Mouse (Mus musculus) lung, adult 18-20 months (tissue): ENCODE data around the gene Tes.
A peak's percentile ranks its signal among the peaks of the same experiment; 100 is the strongest.

Experiments used
- DNase-seq, 2 experiments: peaks; one replicate each; pipeline ENCODE4 v3.0.0; 2022; ENCODE audit warnings: mixed read lengths in 2 of 2

Gene Tes

DNA sequence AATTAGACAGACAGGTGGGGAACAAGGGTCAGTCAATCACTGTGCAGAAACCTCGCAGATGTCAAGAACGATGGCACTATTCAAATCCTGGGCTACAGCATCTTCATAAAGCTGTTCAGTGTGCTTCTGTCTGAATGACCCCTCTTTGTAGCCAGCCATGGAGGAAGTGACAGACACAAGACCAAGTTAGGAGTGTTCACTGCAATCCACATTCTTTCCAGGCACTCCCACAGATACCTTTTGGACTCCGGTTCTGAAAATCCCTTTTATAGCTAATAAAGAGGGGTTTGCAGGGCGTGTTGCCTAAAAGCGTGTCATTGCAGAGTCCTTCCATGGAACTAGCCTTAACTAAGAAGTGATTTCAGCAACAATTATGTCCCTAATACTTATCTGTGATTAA, 14.9 kb downstream of the Tes start:
- no peak for DNase-seq

DNA sequence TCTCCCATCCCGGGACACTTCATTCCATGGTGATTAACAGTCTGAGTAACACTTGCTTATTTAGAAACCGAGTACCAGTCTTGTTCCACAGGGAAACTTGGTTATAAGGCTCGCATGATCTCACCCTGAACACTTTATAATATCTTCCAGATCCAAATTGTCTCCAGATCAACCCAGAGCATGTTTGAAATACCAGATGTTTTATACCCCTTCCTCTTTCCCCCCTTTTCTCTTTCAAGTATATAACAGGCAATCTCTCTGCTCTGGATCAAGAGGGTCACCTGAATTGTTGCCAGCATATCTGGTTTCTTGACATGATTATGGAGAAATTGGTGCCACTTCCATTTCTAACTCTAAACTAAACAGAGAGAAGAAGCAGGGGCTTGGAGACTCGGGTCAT, 17.3 kb downstream of the Tes start:
- DNase-seq = no peak

DNA sequence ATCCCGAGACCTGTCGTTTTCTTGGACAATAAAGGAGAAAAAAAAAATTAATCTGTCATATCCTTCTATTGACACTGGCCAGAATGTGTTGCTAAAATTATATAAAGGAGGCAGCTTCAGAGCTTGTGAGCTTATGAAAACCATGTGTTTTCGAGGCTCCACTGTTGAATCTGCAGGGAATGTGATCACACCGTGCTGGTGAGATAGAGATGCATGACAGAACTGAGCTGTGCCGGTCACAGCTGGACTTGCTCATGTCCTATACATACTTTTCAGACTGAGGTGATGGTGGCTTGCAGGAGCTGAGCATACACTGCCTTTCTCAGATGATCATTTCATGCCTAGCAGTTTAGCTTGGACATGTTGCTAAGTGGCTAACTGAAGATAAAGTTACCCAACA, 17.9 kb downstream of the Tes start:
- DNase-seq = no peak

DNA sequence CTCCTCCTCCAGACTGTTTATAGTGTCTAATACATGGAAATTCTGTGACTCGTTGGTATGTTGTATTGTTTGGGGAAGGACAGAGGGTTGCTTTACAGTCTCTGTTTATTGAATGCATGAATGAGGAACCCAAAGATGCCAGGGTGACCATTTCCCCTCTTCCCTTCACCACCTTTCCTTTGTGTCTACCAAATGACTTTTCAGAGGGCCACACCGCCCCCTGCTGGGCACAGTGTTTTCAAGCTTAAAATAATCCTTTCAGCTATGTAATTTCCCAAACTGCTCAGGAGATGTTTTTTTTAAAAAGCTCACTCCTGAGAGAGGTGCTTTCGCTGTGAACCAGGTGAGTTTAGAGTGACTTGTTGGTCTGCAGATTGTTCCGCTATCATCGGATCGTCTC, 22.5 kb downstream of the Tes start:
- peak; percentile 63 to 68 for DNase-seq

DNA sequence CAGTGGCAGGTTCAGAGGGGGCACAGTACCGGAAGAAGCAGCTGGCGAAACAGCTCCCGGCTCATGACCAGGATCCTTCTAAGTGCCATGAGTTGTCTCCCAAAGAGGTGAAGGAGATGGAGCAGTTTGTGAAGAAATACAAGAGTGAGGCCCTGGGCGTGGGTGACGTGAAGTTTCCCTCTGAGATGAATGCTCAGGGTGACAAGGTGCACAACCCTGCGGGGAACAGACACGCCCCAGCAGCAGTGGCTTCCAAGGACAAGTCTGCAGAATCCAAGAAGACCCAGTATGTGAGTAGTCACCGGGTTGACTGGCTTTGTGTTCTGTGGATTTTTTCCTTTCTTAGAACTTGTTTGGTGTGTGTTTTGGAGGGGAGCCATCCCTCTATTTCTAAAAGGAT, 32.4 kb downstream of the Tes start:
- DNase-seq = no peak

DNA sequence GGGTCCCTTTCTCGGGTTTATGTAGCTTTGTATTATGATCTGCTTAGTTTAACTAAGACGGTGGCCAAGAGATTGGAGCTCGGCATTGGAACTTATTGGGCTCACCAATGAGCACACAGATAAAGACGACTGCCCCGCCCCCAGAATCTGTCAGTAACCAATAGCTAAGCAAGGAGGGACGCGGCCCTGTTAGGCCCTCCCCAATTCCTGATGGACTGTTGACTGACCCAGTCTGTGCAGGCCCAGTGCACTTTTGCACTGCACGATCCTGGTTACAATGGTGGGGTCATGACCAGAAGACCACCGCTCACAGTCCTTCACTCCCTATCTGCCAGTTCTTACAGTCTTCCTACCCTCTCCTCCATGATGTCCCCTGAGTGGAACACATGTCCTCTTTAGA, 33.6 kb downstream of the Tes start:
- no peak for DNase-seq

DNA sequence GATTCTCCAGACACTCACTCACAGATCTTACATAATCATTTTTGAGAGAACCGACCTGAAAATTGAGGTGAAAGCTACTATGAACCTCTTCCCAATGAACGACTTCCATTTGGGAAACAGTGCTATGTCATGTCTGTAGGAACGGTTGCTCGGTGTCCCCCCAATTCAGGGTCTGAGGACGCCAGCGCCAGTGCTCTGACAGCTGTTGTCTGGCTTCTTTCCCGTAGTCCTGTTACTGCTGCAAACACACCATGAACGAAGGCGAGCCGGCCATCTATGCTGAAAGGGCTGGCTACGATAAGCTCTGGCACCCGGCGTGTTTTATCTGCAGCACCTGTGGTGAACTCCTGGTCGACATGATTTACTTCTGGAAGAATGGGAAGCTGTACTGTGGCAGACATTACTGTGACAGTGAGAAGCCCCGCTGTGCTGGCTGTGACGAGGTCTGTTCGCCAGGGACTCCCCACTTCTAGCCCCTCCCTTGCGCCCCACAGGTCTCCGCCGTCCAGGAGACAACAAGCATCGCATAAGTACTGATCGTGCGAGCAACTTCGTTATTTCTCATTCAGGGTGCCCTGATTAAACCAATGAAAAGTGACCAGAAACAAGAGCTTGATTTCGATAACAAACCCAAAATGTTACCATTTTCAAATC, 34.7 kb downstream of the Tes start:
- DNase-seq = no peak

DNA sequence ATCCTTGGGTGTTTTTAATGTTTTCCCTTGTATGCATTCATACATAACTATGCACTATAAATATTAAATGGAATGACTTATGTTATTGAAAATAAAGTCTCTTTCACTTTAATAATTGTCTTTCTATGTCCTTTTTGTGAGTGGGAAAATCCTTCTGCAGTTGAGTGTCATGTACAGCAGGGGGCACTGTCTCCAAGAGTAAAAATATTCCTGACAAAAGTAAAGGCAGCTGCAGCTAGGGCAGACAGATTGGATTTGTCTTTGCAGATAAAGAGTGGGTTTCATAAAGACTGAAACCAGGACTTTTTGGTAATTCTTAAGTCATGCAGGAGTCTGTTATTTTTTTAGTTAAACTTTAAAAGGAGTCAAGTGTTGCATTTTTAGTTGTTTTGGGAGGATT, 40.8 kb downstream of the Tes start:
- peak; percentile 22 to 54 for DNase-seq

DNA sequence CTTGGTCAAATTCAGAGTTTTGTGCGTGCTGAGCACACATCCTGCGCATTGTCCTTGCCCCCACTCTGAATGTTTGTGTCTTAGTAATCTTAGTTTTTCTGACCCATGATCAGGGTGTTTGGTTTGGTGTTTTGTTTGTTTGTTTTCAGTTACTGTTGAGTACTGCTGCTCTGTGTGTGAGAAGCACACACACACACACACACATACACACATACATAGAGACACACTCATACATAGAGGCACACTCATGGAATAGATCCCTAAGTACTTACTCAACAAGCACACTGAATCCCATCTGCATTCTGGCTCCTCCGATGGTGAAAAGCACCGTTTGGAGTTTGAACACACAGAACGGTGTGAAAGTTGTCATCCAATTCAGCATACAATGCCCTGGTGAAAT, 41.5 kb downstream of the Tes start:
- no peak for DNase-seq

DNA sequence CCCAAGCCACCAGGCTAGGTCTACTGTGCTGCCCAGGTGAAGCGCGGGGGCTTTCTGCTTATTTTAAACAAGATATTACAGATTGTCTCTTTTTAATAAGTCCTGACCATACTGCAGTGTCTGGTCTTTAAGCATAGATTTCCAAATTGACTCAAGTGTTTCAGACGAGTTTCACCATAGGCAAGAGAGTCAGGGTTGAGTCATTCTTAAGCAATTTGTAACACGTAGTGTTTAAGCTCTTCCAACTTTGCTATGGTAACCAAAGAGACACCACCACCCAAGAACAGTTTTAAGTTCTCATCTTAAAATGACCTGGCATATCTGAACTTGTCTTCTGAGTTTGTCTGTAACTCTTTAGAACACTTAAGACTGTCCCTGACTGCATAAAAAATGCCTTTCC, 44.3 kb downstream of the Tes start:
- DNase-seq = peak in 1 of 2 experiments; percentile 36

DNA sequence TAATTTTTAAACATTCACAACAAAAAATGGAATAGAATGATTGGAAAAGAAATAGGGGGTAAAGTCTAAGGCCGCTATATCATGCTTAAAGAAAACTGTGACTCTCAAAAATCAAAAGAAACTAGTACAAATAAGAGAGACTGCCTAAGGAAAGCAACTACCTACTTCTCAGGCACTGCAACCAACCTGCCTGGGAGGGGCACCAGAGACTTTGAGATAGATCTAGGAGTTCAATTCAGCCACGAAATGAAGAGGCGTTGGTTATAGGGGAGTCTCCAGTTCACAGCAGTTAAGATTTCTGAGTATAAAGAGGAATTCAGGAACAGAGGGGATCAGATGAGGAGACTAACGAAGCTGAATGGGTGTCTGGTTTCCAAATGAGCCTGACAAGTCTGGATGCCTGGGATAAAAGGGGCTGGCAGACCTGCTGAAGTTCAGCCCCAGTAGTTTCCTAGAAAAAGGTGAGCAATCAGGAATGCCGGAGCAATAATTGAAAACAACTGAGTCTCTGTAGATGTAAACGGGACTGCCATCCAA, 45.7 kb downstream of the Tes start:
- DNase-seq = peak; percentile 56 to 68

DNA sequence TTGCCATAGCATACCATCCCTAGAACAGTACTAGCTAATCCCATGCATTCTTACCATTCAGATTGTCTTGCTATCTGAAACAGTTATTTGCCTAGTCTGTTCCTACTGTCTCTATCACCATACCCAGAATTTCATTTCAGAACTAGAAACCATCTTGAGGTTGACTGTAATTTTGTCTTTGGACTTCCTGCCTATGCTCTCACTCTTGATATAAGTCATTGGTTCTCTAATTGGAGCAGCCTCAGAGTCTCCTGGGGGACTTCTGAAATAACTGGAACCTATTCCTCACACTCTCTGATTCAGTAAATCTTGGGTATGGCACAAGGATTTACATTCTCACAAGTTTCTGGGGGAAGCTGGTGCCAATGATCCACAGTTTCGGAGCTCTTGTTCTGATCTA, 47.1 kb downstream of the Tes start:
- no peak for DNase-seq

DNA sequence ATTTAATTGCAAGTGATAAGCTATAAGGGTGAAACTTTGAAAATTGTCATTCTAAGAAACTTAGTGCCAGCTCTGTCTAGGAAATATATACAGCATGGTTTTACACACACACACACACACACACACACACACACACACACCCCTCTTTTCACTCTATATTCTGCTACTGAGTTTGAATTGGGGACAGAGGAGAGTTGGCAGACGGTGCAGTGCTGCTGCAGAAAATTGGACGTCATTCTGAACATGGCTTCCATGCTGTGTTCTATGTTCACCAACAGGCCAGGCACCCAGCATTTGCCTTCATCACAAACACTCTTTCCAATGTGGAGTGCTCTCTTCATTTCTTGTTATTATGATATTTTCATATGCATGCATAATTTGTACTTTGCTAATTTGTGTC, 48.0 kb downstream of the Tes start:
- DNase-seq = no peak

DNA sequence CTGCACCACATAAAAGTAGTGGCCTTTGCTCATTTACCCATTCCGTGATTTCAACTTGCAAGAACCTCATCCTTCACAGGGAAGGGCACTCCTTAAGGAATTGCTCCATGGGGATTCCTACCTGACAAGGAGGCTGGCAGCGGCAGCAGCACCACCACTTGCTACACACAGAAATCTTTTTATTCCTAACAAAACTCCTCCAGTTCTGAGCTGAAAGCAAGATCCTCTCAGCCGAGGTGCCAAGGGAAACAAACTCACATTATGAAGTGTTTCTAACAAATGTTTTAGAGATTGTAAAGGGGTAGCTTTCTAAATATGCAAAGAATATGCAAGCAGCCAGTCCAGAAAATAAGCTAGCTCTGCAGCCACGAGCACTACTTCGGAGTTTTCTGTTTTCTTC, 49.6 kb downstream of the Tes start:
- DNase-seq = peak; percentile 22 to 24

DNA sequence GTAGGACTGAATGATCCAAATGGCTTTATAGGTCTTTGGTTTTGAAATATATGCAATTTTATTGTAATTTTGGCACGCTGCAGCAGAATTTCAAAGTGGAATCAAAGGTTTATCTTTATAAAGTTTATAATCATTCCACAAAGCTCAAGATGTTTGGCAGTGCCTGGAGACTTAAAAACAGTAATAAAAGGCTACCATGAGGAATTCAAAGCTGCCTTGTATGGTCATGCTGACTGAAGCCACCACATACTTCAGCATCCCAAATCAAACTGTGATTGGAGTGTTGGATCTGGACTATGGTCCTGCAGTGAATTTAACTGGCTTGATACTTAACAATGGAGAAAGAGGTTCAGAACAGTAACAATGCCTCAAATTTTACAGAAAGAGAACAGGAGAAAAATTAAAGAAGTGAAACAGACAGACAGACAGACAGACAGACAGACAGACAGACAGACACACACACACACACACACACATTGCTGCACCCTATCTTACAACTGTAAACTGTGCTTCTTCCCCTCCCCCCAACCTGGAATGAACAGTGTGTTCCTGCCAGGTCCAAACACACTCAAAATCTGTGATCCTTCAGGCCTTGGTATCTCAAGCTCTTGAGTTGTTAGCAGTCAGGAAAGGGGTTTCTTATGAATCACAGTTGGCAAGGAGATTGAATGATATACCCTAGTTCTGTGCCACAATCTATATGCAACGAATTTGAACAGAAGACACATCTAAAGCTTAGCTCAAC, 50.3 kb downstream of the Tes start:
- DNase-seq = peak; percentile 46 to 77

DNA sequence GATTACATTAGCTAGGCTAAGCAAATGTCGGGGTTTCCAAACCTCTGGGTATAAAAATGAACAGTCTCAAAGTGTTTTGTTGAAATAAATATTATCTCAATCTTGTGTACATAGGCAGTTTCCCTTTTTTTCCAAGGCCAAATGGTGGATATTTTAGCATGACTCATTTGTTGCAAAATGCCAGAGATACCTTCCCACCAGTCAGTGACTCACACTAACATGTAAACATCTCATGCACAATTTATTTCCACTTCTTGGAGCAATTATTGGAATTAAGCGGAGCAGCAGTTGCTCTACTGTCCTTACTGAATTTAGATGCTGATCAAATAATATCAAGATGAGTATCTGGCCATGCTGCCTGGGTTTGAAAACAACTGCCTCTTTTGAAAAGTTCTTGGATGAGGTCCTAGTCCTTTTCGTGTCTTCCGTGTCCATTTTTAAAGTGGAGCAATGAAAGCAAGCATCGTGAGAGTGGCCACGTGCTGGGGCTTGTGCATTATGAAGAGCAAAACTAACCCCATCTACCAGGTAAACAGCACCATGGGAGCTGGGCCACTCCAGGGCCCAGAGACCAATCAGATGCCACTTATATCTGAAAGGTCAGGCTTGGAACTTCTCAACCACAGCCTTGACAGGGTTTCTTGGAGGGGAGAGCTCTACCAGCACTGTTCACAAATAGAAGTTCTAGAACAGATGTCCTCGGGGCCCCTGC, 54.7 kb downstream of the Tes start:
- DNase-seq = no peak

DNA sequence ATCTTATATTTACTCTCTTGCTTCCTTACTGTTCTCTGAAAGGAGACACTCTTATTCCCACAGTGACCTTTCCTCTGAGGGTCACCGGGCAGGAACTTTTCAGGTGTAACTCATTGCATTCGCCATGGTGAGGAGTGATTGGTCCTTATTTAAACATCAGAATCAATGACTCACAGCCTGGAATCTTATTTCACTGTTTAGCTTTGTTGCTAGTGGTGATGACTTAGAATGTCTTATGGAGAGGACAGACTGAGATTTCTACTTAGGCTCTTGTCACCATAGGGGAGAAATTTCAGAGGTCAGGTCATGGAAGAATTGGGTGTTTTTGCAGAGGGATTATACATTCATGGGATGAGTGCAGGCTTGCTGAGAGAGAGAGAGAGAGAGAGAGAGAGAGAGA, 75.1 kb downstream of the Tes start:
- DNase-seq = no peak

DNA sequence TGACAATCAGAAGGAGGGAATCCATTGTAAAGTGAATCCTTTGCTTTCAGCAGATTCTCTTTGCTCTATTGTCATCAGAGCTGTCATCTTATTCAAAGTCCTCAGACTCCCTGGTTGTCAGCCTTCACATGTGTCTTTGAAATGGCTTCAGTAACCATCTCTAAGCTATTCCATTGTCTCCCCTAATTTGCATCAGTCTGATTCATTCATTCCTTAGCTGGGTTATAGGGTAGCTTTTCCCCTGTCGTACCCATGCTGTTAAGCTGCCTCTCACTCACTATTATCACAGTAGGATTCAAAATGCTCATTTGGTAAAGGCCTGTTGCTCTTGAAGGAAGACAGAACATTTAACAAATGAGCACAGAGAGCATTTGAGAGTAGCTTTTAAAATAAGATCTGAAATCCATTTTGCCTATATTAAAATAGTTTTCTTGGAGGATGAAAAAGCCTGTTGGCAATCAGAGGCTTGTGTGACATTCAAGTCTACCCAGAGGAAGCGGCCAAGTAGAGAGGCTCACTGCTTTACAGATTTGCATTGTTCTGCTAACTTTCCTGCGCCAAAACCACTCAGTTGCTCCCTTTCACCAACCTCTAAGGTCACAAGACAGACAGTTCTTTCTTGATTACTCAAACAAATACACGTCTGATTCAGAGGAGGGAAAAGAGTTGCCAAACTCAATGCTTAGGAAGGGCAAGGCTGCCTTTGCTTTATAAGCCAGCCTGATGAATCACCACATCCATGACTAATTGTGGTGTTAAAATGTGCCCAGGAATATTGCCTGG, 77.8 kb downstream of the Tes start:
- DNase-seq = peak; percentile 5 to 11

DNA sequence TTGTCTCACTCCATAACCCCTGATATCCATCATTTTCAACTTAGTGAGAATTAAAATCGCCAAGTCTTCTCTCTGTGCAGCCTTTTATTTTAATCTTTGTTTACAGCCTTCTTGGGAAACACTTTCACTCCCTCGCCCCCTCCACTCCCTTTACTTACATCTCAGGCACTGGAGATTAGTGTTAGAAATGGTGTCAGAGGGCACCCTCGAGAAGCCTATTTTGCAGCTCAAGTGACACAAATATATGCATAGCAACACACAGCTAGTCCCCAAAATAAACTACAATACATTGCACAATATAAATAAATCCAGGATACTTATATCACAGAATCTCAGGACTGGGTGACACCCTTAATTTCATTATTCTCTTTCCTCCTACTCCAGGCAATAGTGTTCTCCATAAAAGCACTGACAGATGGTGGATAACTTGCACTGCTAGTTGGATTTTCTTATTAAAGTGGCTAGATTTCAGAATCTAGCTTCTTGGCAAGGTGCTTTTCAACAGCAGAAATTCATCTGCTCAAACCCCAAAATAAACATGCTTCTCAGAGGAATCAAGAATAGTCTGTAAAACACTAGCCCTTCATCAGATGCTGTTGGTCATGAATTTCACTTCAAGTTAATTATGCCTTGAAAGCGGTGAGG, 86.2 kb downstream of the Tes start:
- DNase-seq = no peak

DNA sequence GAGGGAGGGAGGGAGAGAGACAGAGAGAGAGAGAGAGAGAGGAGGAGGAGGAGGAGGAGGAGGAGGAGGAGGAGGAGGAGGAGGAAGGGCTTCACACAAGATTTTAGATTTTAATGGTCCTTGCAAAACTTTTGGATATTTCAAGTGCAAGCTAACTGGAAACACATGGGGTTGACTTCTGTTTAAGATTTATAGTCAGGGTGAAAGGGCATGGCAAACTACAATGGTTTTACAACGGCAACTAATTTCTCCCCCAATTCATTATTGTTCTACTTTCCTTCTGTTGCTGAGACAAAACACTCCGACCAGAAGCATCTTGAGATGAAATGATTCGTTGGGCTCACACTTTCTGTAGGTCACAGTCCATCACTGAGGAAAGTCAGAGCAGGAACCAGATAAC, 87.6 kb downstream of the Tes start:
- no peak for DNase-seq
